Mouse (Mus musculus) forebrain, embryonic 14.5 days (tissue): ENCODE data around the gene Pbx2. TPM values are rescaled to one million over a fixed set of nuclear protein-coding genes. Genes with fewer than 3 reads are reported as not detected.
"Not testable (repeated sequence)": the region's sequence is repeated elsewhere in the genome, so short reads cannot be mapped to it uniquely, and the experiment has no call there.

Source experiments
- ATAC-seq: fragments of 200-750 bp; cut with Nextera tagmentation; 2 replicates; pipeline ENCODE4 v1.8.0; 2017; ENCODE audit warnings: mild to moderate bottlenecking, moderate library complexity
- DNase-seq: peaks from one replicate; pipeline ENCODE4 v3.0.0-alpha.2; 2015; ENCODE audit warnings: low spot score
- H3K27ac ChIP-seq: fragments of 300-500 bp; sonication (generic); 2 replicates; pipeline ENCODE4 v1.5.1; 2014; ENCODE audit warnings: low read depth, mild to moderate bottlenecking, control low read depth, low read length, moderate library complexity
- H3K27me3 ChIP-seq: fragments of 300-500 bp; sonication (generic); replicated peaks from 2 replicates; pipeline ENCODE4 v1.6.1; 2014; ENCODE audit warnings: low read length, control low read depth, mixed read lengths; ENCODE audit not compliant: control insufficient read depth, insufficient read depth
- H3K36me3 ChIP-seq: fragments of 300-500 bp; sonication (generic); 2 replicates; pipeline ENCODE4 v1.6.1; 2014; ENCODE audit warnings: low read length, control low read depth; ENCODE audit not compliant: control insufficient read depth, insufficient read depth
- H3K4me1 ChIP-seq: fragments of 300-500 bp; sonication (generic); 2 replicates; pipeline ENCODE4 v1.6.1; 2014; ENCODE audit warnings: antibody characterized with exemption, low read length, control low read depth; ENCODE audit not compliant: control insufficient read depth, insufficient read depth
- H3K4me2 ChIP-seq: fragments of 300-500 bp; sonication (generic); 2 replicates; pipeline ENCODE4 v1.6.1; 2014; ENCODE audit warnings: mild to moderate bottlenecking, control low read depth, low read length
- H3K4me3 ChIP-seq: fragments of 300-500 bp; sonication (generic); 2 replicates; pipeline ENCODE4 v1.5.1; 2014; ENCODE audit warnings: low read depth, low read length, control low read depth
- H3K9ac ChIP-seq: fragments of 300-500 bp; sonication (generic); 2 replicates; pipeline ENCODE4 v1.6.1; 2014; ENCODE audit warnings: mild to moderate bottlenecking, low read length, control low read depth, moderate library complexity
- H3K9me3 ChIP-seq: fragments of 300-500 bp; sonication (generic); replicated peaks from 2 replicates; pipeline ENCODE4 v1.6.1; 2016; ENCODE audit warnings: low read length, control low read depth, mixed read lengths; ENCODE audit not compliant: control insufficient read depth
- WGBS: fragments of 180-500 bp; shearing (Covaris S2); extraction: QIAGEN DNeasy Blood & Tissue Kit; methylation state at CpG from one replicate; pipeline ENCODE4 v1.1.7; 2014; 5-methylcytosine and 5-hydroxymethylcytosine counted together
- polyA plus RNA-seq: library from polyadenylated mRNA; unstranded; fragments of >200 nt; fragmentation: Nextera tagmentation; extraction: Ambion mirVana; gene quantifications from 2 replicates; pipeline ENCODE4 v1.2.1, GENCODE M21; 2014

The Pbx2 gene
- polyA plus RNA-seq: 6.4 and 9.6 TPM in 2 replicates

GRCm38 (mm10) chr17:34591029-34591993 lies at the start of gene Pbx2:
Pbx2 (plus strand) TSS chr17:34591266.
- ATAC-seq (peak; percentile 27), DNase-seq (peak; percentile 83)
- Histone ChIP-seq H3K27ac (peak within 1 kb of the TSS; percentile 98), H3K4me3 (peak within 1 kb of the TSS; percentile 86), H3K4me2 (peak within 1 kb of the TSS; percentile 84), H3K27me3 (no peaks in the 10 kb centered on the region), H3K9me3 (no peaks in the 10 kb centered on the region), H3K4me1 (peaks cover 27% of the 10 kb centered on the region), H3K9ac (peak within 1 kb of the TSS; percentile 99), H3K36me3 (peaks cover 22% of the 10 kb centered on the region)
- 2% methylated on average over 21 of the region's 21 CpGs for WGBS

DNA sequence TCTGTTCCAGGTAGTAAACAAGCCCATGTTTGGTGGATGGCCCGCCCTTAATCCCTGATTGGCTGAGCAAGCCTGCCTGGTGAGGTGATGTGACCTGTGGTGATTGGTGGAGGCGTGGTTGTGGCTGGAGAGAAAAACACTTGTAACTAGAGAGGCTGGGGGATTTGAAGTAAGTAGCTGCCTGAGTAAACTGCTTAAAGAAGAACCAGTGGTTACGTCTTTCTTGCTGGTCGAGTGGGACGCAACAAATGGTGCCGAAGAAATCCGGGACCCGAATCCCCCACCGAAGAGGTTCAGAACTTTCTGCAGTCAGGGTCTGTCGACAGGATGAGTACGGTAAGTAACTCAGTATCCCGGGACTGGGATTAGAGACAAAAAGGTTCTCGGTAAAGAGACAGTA lies 47.5 kb upstream of the Pbx2 start:
- H3K9me3 ChIP-seq, H3K27me3 ChIP-seq, H3K27ac ChIP-seq, H3K9ac ChIP-seq, DNase-seq, H3K4me3 ChIP-seq, H3K4me1 ChIP-seq, ATAC-seq, H3K4me2 ChIP-seq, H3K36me3 ChIP-seq: not testable (repeated sequence)
- WGBS: 93% methylated on average over 12 of the region's 13 CpGs

DNA sequence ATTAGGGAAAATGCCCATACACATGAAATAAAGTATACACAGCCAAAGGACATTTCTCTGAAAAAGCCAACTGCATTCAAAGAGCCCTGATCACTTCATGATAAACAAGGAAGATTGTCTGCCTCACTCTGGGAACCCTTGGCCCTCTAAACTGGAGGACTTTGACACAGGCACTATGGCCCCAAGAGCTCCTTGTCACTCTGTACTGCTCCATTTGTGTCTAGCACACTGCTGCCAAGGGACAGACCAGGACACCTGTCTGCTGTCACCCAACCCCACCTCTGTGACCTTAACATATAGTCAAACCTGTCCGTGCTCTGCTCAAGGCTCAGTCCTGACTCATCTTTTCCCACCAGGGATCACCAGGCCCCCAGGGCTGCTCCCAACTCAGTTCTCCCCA lies 44.3 kb upstream of the Pbx2 start:
- H3K9me3 ChIP-seq: no peaks in the 10 kb centered on the region
- H3K36me3 ChIP-seq: no peaks in the 10 kb centered on the region
- H3K27ac ChIP-seq: no peak overlapping the region
- H3K9ac ChIP-seq: no peak overlapping the region
- H3K4me3 ChIP-seq: no peak overlapping the region
- no peaks in the 10 kb centered on the region for H3K4me1 ChIP-seq
- no peaks in the 10 kb centered on the region for H3K27me3 ChIP-seq
- no peak overlapping the region for H3K4me2 ChIP-seq
- WGBS: 100% methylated on average over 1 of the region's 1 CpGs
- ATAC-seq: no peak
- no peak for DNase-seq

GRCm38 (mm10) chr17:34547601-34548000 lies 43.5 kb upstream of the Pbx2 start:
- H3K36me3 ChIP-seq: no peaks in the 10 kb centered on the region
- H3K9ac ChIP-seq: no peak overlapping the region
- H3K27me3 ChIP-seq: no peaks in the 10 kb centered on the region
- H3K4me2 ChIP-seq: no peak overlapping the region
- no peaks in the 10 kb centered on the region for H3K9me3 ChIP-seq
- ATAC-seq (no peak), DNase-seq (no peak)
- no peak overlapping the region for H3K4me3 ChIP-seq
- WGBS: 96% methylated on average over 4 of the region's 4 CpGs
- H3K27ac ChIP-seq: no peak overlapping the region
- H3K4me1 ChIP-seq: no peaks in the 10 kb centered on the region

DNA sequence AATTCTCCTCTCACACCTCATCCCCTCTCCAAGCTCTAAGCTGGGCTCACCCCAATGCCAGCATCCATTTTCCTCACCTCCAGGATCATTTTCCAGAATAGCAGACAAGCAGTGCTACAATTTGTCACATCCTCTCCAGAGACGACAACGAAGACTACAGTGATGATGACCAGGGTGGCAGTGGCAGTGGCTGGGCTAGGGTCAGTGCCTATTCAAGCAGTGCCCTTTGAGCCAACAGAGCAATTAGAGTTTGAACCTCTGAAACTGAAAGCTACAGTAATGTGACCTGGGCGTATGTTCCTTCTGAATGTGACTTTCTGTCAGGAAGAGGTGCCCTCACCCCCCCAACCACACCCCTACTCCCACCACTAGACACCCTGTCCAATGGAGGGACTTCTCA lies 41.9 kb upstream of the Pbx2 start:
- Histone ChIP-seq H3K4me2 (no peak overlapping the region), H3K27me3 (no peaks in the 10 kb centered on the region), H3K36me3 (no peaks in the 10 kb centered on the region), H3K4me3 (no peak overlapping the region), H3K9ac (no peak overlapping the region), H3K27ac (no peak overlapping the region), H3K4me1 (no peaks in the 10 kb centered on the region), H3K9me3 (no peaks in the 10 kb centered on the region)
- WGBS: 87% methylated on average over 3 of the region's 3 CpGs
- no peak for ATAC-seq
- no peak for DNase-seq

DNA sequence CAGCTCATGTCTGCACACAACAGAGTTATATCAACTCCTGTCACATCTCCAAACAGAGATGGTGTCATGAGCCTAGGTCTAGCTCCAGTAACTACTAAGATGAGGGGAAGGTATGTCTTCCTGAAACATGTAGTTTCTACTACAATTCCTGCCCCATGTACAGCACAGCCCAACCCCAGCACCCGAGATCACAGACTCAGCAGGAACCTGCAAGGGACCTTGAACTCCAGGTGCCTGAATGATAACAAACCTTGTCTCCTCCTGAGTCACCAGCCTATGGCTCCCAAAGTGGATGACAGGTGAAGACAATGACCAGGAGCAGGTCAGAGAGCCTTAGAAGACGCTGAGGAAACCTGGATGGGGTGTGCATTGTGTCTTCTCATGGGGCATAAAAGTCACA lies 41.2 kb upstream of the Pbx2 start:
- ATAC-seq (no peak), DNase-seq (no peak)
- Histone ChIP-seq H3K4me1 (no peaks in the 10 kb centered on the region), H3K4me2 (no peak overlapping the region), H3K36me3 (no peaks in the 10 kb centered on the region), H3K9ac (no peak overlapping the region), H3K4me3 (no peak overlapping the region), H3K9me3 (no peaks in the 10 kb centered on the region), H3K27ac (no peak overlapping the region), H3K27me3 (no peaks in the 10 kb centered on the region)
- 75% methylated on average over 2 of the region's 2 CpGs for WGBS

- H3K27me3 ChIP-seq: no peaks in the 10 kb centered on the region
- H3K9ac ChIP-seq: no peak overlapping the region
- no peak overlapping the region for H3K4me2 ChIP-seq
- H3K36me3 ChIP-seq: no peaks in the 10 kb centered on the region
- 21% methylated on average over 5 of the region's 5 CpGs for WGBS
- H3K27ac ChIP-seq: no peak overlapping the region
- H3K4me3 ChIP-seq: no peak overlapping the region
- no peaks in the 10 kb centered on the region for H3K9me3 ChIP-seq
- ATAC-seq: no peak
- peak; percentile 63 for DNase-seq
- no peaks in the 10 kb centered on the region for H3K4me1 ChIP-seq
Observed at GRCm38 (mm10) chr17:34555483-34555882, 35.6 kb upstream of the Pbx2 start.

GRCm38 (mm10) chr17:34556406-34556805 lies 34.7 kb upstream of the Pbx2 start:
- ATAC-seq (no peak), DNase-seq (no peak)
- Histone ChIP-seq H3K27me3 (no peaks in the 10 kb centered on the region), H3K9me3 (no peaks in the 10 kb centered on the region), H3K36me3 (no peaks in the 10 kb centered on the region), H3K27ac (no peak overlapping the region), H3K4me3 (no peak overlapping the region), H3K9ac (no peak overlapping the region), H3K4me2 (no peak overlapping the region), H3K4me1 (no peaks in the 10 kb centered on the region)
- WGBS: 84% methylated on average over 8 of the region's 8 CpGs

DNA sequence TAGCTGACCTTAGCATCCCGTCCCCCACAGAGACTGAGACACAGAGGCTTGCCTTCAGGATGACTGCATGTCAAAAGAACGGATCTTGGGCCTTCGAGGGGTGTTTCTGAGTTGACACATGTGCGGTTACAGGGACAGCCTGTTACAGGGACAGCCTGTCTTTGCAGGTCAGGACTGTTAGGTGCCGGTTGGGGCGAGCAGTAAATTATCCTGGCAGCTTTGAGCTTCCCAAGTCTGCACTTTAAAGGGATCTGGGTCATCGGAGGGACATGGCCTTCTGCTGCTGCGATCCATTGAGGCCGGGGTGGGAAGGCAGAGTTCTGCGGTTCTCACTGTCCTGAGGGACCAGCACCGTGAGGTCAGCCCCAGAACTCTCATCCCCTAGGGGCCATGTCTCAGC lies 33.7 kb upstream of the Pbx2 start:
- ATAC-seq (no peak), DNase-seq (no peak)
- Histone ChIP-seq H3K27ac (no peak overlapping the region), H3K4me3 (no peak overlapping the region), H3K9me3 (no peaks in the 10 kb centered on the region), H3K4me2 (no peak overlapping the region), H3K27me3 (no peaks in the 10 kb centered on the region), H3K9ac (no peak overlapping the region), H3K36me3 (no peaks in the 10 kb centered on the region), H3K4me1 (no peaks in the 10 kb centered on the region)
- WGBS: 81% methylated on average over 11 of the region's 11 CpGs
